Mouse (Mus musculus) ZHBTc4 (cell line): ENCODE measurements around the gene Bcas3.

Source experiments
- DNase-seq: peaks from one replicate; pipeline ENCODE4 v3.0.0-alpha.2; 2011; ENCODE audit warnings: low read depth, low spot score

Gene Bcas3

DNA sequence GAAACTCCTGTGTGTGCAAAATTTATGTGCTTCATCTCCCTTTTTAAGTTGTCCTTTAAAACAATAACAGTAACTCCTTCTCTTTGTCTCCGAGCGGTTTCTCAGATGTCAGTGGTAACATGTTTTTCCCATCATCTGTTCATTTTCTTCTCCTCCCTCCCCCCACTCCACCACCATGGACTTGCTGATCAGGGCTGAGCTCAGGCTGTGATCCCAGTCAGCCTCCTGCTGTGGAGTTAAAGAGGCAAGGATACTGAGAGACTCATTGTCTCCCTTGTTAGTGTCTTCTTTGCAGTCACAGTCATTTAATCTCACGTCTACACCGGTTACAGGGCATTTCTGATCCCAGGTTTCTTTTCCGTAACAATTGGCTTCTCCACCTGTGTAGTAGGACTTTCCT, 174.3 kb downstream of the Bcas3 start:
- DNase-seq = peak; percentile 64

DNA sequence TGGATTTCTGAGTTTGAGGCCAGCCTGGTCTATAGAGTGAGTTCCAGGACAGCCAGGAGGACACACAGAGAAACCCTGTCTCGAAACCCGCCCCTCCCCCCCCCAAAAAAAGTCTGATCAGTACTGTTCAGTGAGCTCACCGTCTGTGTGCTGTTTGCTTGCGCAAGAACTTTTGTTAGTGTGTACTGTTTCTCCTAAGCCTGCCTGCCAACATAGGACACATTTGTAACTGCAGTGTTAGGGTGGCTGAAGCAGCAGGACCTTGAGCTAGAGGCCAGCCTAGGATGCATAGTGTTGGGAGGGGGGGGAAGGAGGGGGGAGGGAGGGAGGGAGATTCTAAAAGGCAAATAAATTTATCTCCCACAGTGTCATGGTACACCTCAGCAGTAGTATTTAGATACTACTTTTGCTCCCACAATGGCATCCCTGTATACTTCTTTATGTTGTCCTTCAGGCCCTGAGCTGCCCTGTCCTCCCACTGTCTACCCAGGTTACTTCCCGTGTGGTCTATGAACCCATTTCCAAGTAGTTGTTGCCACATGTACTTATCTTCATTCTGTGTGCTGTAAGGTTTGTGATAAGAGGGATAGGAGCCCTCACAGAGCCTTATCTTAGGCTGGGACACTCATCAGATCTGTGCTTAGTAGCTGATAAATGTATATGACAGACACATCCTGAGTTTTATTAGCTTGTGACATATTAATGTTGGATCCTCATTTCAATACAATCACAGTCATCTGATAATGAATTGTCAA, 176.7 kb downstream of the Bcas3 start:
- DNase-seq = peak; percentile 33

GRCm38 (mm10) chr11:85540989-85541388, 188.0 kb downstream of the Bcas3 start:
- no peak for DNase-seq

DNA sequence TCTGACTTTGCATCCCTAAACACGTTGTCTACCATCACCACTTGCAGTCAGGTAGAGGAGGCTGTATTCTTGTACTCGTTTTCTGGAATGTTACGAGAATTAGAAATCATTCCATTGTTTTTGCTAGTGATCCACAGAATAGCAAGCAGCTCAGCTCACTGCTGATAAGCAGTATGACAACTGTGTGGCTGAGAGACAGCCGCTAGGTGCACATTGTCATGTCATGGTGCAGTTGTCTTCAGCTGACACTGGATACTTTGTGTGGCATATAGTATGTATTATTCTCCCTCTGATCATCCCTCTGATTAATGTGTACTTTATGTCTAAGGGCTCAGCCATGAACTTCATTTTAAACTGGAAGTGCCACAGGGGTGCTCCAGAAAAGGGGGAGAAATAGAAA, 190.3 kb downstream of the Bcas3 start:
- DNase-seq = no peak

GRCm38 (mm10) chr11:85545602-85546001, 192.6 kb downstream of the Bcas3 start:
- no peak for DNase-seq

- no peak for DNase-seq
Observed at GRCm38 (mm10) chr11:85547966-85548365, 195.0 kb downstream of the Bcas3 start.

- no peak for DNase-seq
Observed at GRCm38 (mm10) chr11:85549651-85550050, 196.7 kb downstream of the Bcas3 start.

DNA sequence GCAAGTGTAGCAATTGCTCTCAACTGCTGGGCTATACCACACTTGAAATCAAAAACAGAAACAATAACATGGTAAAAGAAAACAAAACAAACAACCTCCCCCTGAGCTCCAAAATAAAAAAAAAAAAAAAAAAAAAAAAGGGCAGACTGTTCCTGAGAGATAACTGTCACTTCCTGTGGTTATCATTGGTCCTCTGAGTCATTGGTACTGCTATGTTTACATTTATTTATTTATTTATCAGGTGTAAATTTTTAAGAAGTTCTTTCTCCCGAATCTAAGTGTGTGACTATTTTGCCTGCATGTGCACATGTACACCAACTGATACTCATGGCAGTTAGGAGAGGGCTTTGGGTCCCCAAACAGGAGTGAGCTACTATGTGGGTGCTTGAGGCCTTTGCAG, 202.1 kb downstream of the Bcas3 start:
- no peak for DNase-seq

DNA sequence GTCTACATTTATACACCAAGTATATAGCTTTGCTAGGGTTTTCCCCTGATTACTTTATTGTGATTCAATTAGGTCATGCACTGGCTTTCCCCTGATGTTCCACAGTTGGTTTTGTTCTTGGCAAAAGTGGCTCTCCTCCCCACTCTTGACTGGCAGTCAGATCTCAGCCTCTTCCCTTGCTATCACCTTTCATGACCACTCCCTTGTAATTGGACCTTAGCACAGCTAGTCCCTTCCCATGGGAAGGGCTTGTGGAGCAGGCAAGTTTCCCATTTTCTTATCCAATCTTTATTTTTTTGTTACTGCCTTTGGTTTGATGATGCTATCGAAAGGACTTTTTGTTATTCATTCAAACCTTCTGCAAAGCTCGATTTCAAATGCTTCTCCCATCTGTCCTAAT, 202.8 kb downstream of the Bcas3 start:
- peak; percentile 52 for DNase-seq

DNA sequence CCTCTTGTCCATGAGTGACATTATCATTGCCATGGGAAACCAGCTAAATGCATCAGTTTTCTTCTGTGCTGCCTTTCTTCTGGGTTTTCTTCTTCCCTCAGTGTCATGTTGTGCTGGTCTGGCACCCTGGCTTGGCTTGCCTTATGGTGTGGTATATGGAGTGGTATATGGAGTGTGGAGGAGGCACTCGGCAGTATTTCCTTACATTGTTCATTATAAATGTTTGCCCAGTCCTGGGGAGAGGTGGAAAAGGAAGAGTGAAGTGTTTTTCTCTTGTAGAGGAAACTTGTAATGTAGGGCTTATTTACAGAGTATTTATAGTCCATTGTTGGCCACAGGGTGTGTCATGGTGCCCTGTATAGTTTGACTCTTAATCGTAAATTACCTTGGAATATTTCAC, 212.1 kb downstream of the Bcas3 start:
- DNase-seq = no peak

GRCm38 (mm10) chr11:85571040-85571439, 218.1 kb downstream of the Bcas3 start:
- DNase-seq = no peak

- no peak for DNase-seq
Observed at GRCm38 (mm10) chr11:85571936-85572335, 219.0 kb downstream of the Bcas3 start.

DNA sequence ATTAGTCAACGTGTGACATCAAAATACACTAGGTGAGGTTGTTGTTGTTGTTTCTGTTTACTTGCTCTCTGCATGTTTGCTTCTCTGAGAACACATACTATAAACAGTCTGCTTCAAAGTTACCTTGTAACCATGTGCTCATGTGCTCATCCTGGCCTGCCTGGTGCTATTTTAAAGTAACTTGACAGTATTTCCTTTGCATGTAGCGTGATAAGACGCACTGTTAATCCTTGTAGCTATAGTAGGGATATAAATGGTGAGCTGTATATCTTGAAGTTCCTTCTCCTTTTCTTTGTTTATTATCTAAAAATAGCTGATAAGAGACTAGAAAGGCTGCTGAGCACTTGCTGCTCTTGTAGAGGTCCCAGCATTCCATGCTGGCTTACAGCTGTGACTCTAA, 219.6 kb downstream of the Bcas3 start:
- no peak for DNase-seq

- peak; percentile 9 for DNase-seq
Observed at GRCm38 (mm10) chr11:85574496-85574895, 221.5 kb downstream of the Bcas3 start.

- DNase-seq = peak; percentile 7
Observed at GRCm38 (mm10) chr11:85577816-85578645, 225.1 kb downstream of the Bcas3 start.

- no peak for DNase-seq
Observed at GRCm38 (mm10) chr11:85584086-85584485, 231.1 kb downstream of the Bcas3 start.

- DNase-seq = no peak
Observed at GRCm38 (mm10) chr11:85593636-85594035, 240.7 kb downstream of the Bcas3 start.

DNA sequence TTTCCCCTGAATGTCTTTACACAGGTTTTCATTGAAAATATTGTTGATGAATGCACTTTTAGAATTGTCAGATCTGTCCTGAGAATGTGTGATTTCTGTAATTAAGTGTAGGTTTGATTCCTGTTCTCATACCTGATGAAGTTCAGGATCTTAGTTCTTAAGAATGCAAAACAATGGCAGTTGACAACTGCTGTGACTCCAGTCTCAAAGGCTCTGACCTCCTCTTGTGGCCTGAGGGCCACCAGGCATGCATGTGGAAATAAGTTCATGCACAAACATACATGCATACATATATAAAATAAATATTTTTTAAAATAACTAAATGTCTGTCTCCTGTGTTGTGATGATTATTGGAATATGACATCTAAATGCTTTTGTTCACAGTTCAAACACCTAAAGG, 246.3 kb downstream of the Bcas3 start:
- no peak for DNase-seq

DNA sequence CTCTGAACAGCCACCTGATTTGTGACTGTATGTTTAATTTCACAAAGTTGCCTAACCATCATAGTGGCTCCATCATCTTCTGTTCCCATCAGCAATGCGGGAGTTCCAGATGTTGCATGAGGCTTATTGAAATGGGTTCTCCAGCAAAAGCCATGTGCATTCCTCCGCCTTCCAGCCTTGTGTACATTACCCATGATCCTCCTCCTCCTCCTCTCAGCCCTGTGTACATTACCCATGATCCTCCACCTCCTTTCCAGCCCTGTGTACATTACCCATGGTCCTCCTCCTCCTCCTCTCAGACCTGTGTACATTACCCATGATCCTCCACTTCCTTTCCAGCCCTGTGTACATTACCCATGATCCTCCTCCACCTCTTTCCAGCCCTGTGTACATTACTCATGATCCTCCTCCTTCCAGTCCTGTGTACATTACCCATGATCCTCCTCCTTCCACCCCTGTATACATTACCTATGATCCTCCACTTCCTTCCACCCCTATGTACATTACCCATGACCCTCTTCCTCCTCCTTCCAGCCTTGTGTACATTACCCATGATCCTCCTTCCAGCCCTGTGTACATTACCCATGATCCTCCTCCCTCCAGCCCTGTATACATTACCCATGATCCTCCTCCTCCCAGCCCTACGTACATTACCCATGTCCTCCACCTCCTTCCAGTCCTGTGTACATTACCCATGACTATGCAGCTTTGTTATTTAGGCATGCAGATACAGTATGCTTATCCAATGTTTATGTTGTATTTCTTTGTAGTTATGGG, 250.8 kb downstream of the Bcas3 start:
- no peak for DNase-seq

- DNase-seq = no peak
Observed at GRCm38 (mm10) chr11:85609303-85609940, 256.5 kb downstream of the Bcas3 start.

- no peak for DNase-seq
Observed at GRCm38 (mm10) chr11:85613035-85613434, 260.1 kb downstream of the Bcas3 start.

GRCm38 (mm10) chr11:85613586-85613985, 260.6 kb downstream of the Bcas3 start:
- no peak for DNase-seq
